7 mouse cellular contexts compared by ENCODE assay signal in genomic region chr13:34873801-34874681, GRCm38 (mm10). TPM values are rescaled to one million over a fixed set of nuclear protein-coding genes. Genes with fewer than 3 reads are reported as not detected.
DNase-seq lines count a peak whose midpoint lies in the region; ATAC-seq lines count a peak whose summit lies in the region.

No protein-coding gene starts in this region.

- H3K27ac ChIP-seq in intestine, embryonic 15.5 days, result peak overlapping the region; percentile 99
- H3K27ac ChIP-seq in midbrain, embryonic 10.5 days (replicated peaks), result peak overlapping the region; percentile 98

- intact Hi-C loops in gastrocnemius, postnatal 36 days (cut with DNase I), result no loop called here
- intact Hi-C loops in left cerebral cortex, postnatal 25 days (cut with DNase I), result loop anchor here (5.0 kb wide), 1 partner anchor 687 kb away; no protein-coding TSS in a partner anchor

- peak overlapping the region; percentile 60 for H3K9ac ChIP-seq in intestine, embryonic 15.5 days

- 2% methylated on average over 45 of the region's 45 CpGs for WGBS in intestine, embryonic 15.5 days
- 3% methylated on average over 45 of the region's 45 CpGs for whole genome bisulfite sequencing in midbrain, embryonic 10.5 days

- no peaks in the 10 kb centered on the region for H3K27me3 ChIP-seq in intestine, embryonic 15.5 days (replicated peaks)
- no peaks in the 10 kb centered on the region for H3K27me3 ChIP-seq in midbrain, embryonic 10.5 days (ENCODE audit: low read depth, poor library complexity, severe bottlenecking)

- ATAC-seq in intestine, embryonic 15.5 days, result peak; percentile 95

- H3K4me2 ChIP-seq in intestine, embryonic 15.5 days (replicated peaks), result peak overlapping the region; percentile 75

- peaks cover 6% of the 10 kb centered on the region; the same call in 1 of the 2 replicates for H3K4me1 ChIP-seq in intestine, embryonic 15.5 days (replicated peaks)
- H3K4me1 ChIP-seq in midbrain, embryonic 10.5 days, result peaks cover 30% of the 10 kb centered on the region

- peak; percentile 97 for DNase-seq in adrenal gland, adult 2 months
- DNase-seq in embryo, embryonic 11.5 days (ENCODE audit: low read depth, low spot score), result peak; percentile 90
- DNase-seq in gastrocnemius, postnatal 36 days, result peak; percentile 88 to 93
- DNase-seq in left cerebral cortex, postnatal 25 days (ENCODE audit: low spot score in 2 of 2), result peak; percentile 94 to 98
- peak; percentile 95 for DNase-seq in midbrain, embryonic 10.5 days (ENCODE audit: low spot score)
- peak; percentile 88 for DNase-seq in right cerebral cortex, postnatal 4 days

- H3K4me3 ChIP-seq in intestine, embryonic 15.5 days (replicated peaks), result peak overlapping the region; percentile 98
- peak overlapping the region; percentile 99 for H3K4me3 ChIP-seq in midbrain, embryonic 10.5 days

- no peaks in the 10 kb centered on the region for H3K36me3 ChIP-seq in intestine, embryonic 15.5 days
- H3K36me3 ChIP-seq in midbrain, embryonic 10.5 days, result peaks cover 2% of the 10 kb centered on the region

- H3K9me3 ChIP-seq in intestine, embryonic 15.5 days, result no peaks in the 10 kb centered on the region
- H3K9me3 ChIP-seq in midbrain, embryonic 10.5 days (replicated peaks), result no peaks in the 10 kb centered on the region

RNA-seq across cellular contexts. Expression of gene Prpf4b, which starts 1.1 kb away (rescaled TPM):
- 10 to 100 TPM; 66.3 to 95.7 TPM for total RNA-seq in adrenal gland, adult 2 months (2021)
- polyA plus RNA-seq in adrenal gland, adult 2 months (2012; rRNA removed), result 2.0 and 3.2 TPM in 2 replicates
- total RNA-seq in gastrocnemius, postnatal 36 days (2021), result 10 to 100 TPM; 22.8 to 26.5 TPM
- polyA plus RNA-seq in intestine, embryonic 15.5 days (2015; fragmentation: Nextera tagmentation; extraction: Ambion mirVana), result 58.9 and 75.6 TPM in 2 replicates
- 10 to 100 TPM; 80.3 to 89.6 TPM for total RNA-seq in left cerebral cortex, postnatal 25 days (2021)
- polyA plus RNA-seq in midbrain, embryonic 10.5 days (2016; fragmentation: Nextera tagmentation; extraction: Ambion mirVana), result 77.1 and 77.2 TPM in 2 replicates

RNA-seq across cellular contexts. Expression of gene Fam217a, which starts 50.1 kb away (rescaled TPM):
- total RNA-seq in adrenal gland, adult 2 months (2021), result 1 to 10 TPM; 1.1 to 1.4 TPM
- 0.20 and 0.46 TPM in 2 replicates for polyA plus RNA-seq in adrenal gland, adult 2 months (2012; rRNA removed)
- under 1 TPM in 1 of 2 experiments, not detected in 1; 0.15 TPM for total RNA-seq in gastrocnemius, postnatal 36 days (2021)
- 0.62 and 0.89 TPM in 2 replicates for polyA plus RNA-seq in intestine, embryonic 15.5 days (2015; fragmentation: Nextera tagmentation; extraction: Ambion mirVana)
- under 1 TPM; 0.50 to 0.83 TPM for total RNA-seq in left cerebral cortex, postnatal 25 days (2021)
- polyA plus RNA-seq in midbrain, embryonic 10.5 days (2016; fragmentation: Nextera tagmentation; extraction: Ambion mirVana), result 0.62 and 0.95 TPM in 2 replicates

RNA-seq across cellular contexts. Expression of gene 4933417A18Rik, which starts 50.2 kb away (rescaled TPM):
- not detected for total RNA-seq in adrenal gland, adult 2 months (2021)
- polyA plus RNA-seq in adrenal gland, adult 2 months (2012; rRNA removed), result not detected in 2 replicates
- total RNA-seq in gastrocnemius, postnatal 36 days (2021), result not detected
- not detected in 2 replicates for polyA plus RNA-seq in intestine, embryonic 15.5 days (2015; fragmentation: Nextera tagmentation; extraction: Ambion mirVana)
- total RNA-seq in left cerebral cortex, postnatal 25 days (2021), result not detected
- not detected in 2 replicates for polyA plus RNA-seq in midbrain, embryonic 10.5 days (2016; fragmentation: Nextera tagmentation; extraction: Ambion mirVana)

Comparison
In these comparisons a context has a peak if more than half of its experiments do, and no peak if none do; other contexts are left out.
1. Peak in every context shown above with its lines: DNase-seq, ATAC-seq, H3K4me3 ChIP-seq and H3K27ac ChIP-seq.